Mouse (Mus musculus) cerebellum, adult 18-20 months (tissue): ENCODE results near the gene Kdr.
"Not testable (repeated sequence)": the region's sequence is repeated elsewhere in the genome, so short reads cannot be mapped to it uniquely, and the experiment has no call there.

Experiments
- DNase-seq, 2 experiments: peaks; one replicate each; pipeline ENCODE4 v3.0.0; 2021

The Kdr gene

GRCm38 (mm10) chr5:75956526-75956925 lies 21.7 kb downstream of the Kdr start:
- no peak for DNase-seq

- no peak for DNase-seq
Observed at GRCm38 (mm10) chr5:75955876-75956275, 22.4 kb downstream of the Kdr start.

DNA sequence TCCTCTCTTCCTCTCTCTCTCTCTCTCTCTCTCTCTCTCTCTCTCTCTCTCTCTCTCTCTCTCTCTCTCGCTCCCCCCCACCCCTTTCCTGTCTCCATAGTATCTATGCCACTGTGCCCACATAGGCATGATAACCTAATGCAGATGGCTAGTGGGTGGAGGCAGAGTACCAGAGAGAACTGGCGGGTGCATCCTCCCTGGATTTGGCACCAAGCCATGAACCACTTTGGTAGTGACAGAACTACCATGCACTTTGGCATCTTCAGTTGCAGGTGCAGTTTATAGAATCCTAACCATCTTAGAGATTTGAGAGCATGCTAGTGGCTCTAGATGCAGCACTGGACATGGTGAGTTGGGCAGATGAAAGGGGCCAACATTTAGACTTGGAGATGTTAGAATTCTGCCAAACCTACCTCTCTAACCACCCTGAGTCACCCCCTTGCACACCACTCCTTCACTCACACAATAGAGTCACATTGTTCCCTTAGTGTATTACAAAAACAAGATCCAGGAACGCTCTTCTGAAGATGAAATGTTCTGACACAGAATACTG lies 23.4 kb downstream of the Kdr start:
- DNase-seq: no peak

DNA sequence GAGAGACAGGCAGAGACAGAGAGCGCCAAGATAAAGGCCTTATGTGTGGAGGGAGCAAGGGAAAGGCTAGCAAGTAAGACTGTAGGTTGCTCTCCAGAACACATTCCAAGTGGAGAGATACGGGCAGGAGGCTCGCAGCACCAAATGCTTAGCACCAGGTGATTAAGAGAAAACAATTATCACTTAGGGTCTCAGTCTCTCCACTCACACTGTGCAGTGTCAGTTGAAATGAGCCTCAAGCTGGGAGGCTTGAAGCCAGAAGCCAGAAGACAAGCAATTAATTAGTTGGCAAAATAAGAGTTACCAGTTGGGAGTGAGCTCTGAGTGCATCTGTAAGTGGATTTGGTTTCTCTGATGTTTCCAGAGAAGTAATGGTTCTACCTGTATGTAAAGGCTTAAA lies 24.0 kb downstream of the Kdr start:
- DNase-seq: no peak

- DNase-seq: no peak
Observed at GRCm38 (mm10) chr5:75952131-75952795, 26.0 kb downstream of the Kdr start.

- DNase-seq: no peak
Observed at GRCm38 (mm10) chr5:75950866-75951265, 27.4 kb downstream of the Kdr start.

DNA sequence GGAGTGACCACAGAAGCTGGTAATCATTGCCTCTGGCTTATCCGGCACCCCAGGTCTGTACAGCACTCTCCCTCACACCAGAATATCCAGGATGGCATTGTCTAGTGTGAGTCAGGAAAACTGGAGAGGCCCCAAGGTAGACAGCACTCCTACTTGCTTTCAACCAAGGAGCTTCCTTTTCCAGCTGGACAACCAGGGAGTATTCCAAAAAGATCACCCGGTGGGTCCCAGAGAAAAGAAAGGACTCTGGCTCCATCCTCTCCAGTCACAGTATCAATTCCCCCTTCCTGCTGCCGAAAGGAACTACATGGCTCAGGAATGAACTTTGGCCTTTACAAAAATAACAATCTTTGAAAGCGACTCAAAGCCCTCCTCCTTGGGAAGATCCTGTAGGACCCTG lies 32.9 kb downstream of the Kdr start:
- no peak for DNase-seq

DNA sequence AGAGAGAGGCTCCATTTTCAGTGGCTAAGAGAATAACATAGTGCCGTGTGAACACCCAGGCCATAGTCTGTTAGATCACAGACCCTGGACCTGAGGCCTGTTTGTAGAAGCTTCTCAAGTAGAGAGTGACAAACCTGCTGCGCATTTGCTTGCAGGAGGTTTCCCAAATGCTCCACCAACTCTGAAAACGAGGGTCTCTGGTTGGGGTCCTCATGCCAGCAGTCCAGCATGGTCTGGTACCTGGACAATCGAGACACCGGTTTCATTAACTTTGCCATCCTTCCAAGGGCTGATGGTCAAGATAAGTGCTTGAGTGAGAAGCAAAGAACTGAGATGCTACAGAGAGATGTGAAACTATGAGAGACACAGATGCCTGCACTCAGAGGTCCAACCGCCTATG lies 35.0 kb downstream of the Kdr start:
- no peak for DNase-seq

DNA sequence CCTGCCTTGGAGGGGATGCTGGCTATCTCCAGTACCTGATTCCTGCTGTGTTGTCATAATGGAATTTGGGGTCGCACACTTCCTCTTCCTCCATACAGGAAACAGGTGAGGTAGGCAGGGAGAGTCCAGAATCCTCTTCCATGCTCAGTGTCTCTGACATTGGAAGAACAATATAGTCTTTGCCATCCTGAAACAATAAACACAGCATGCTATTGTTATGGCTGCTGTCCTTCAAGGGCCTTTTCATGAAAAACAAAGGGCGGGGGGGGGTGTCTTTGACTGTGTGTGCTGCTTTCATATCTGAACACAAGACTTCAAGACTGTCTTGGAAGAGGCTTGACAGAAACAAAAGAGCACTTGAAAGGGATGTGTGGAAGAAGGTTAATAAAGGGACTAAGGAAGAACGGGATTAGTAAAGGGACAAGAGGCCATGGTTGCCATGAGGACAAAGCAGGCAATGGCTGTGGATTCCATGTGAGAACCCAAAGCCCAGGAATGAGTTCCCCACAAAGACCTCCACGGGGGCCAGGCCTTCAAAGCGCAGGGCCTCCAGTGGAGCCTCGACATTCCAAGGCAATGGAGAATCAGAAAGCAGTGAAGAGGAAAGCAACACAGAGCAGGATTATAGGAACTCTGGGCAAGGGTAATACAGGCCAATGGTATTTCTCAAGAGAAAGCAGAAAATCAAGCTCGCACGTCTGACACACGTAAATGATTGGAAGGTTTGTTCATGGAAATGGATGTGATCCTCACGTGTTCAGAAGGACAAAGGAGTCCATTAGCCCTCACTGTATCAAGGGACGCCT lies 36.3 kb downstream of the Kdr start:
- DNase-seq: no peak

DNA sequence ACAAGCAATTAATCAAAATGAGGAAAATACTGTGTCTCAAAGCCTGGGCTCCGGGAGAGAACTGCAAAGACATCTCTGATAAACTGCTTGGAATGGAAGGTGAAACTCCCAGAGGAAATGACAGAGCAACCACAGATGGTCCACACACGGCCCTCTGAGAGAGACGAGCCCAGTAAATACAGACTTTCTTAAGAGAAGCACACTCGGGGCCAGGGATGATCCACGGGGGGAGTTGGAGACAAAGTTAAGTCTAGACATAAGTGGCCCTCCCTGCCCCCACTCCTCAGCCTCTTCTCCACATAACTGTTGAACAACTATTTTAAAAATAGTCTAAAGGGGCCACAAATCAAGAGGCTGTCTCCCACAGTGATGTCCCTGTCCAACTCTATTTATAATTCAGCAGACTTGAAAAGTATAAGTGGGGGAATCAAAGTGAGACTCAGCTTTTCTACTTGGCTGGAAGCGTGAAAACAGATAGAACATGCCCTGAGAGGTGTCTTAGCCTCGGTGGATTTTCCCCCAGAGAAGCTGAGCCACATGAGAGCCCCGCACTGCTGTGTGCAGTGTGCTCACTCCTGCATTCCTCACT lies 39.0 kb downstream of the Kdr start:
- DNase-seq: no peak

GRCm38 (mm10) chr5:75938012-75938411 lies 40.2 kb downstream of the Kdr start:
- DNase-seq: no peak

DNA sequence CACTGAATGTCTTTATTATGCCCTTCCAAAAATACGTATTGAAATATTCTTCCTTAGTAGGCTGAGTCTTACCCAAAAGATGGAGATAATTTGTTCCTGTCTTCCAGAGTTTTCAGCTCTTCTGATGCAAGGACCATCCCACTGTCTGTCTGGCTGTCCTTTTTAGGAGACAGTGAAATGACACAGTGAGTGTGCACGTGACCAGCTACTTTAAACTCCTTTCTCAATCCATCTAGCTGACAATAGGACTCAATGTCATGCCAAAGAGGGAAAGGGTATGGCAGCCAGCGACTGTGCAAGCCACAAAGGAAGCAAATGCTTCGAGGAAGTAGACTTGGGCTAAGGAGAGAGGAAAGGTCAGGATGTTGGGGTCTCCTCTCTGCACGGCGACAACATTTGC lies 42.0 kb downstream of the Kdr start:
- DNase-seq: no peak

DNA sequence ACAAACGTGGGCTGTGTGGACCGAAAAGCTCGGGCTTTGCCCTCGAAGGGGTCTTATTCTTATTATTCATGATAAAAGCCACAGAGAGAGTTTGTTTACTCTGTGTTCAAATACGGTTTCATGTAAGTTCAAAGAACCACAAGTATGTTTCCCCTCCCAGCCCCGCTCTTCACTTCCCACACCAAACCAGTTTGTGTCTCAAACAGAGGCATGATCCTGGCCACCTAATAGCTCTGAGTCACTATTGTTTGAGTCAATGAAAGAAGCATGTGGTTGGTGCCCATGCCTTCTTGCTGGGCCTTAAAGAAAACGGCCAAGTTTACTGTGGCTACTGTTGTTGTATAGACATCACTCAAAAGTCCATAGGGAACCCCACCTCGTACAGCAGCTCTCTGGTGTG lies 43.0 kb downstream of the Kdr start:
- DNase-seq: no peak

- no peak for DNase-seq
Observed at GRCm38 (mm10) chr5:75934201-75934600, 44.1 kb downstream of the Kdr start.

DNA sequence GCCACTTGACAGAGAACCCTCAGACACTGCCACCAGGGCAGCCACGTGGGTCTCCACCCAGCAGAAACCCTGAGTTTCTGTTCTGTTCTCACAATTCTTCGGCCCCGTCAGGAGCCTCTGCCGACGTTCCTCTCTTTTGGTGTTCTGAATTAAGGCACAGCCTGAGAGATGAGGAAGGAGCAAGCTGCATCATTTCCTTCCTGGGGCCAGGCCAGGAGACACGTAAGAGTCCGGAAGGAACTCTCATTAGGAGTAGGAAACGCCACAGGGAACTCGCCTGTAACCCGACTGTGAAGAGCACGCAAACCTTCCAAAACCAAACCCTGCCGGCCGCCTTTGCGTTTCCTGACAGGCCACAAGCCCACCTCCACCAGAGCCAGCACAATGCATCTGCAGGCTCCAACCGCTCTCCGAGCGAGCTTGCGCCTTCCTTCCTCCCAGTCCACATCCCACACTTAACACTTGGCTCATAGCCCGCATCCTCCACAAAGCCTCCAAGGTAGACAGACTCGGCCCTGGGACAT lies 44.7 kb downstream of the Kdr start:
- DNase-seq: no peak

- DNase-seq: not testable (repeated sequence)
Observed at GRCm38 (mm10) chr5:75931458-75931857, 46.8 kb downstream of the Kdr start.

DNA sequence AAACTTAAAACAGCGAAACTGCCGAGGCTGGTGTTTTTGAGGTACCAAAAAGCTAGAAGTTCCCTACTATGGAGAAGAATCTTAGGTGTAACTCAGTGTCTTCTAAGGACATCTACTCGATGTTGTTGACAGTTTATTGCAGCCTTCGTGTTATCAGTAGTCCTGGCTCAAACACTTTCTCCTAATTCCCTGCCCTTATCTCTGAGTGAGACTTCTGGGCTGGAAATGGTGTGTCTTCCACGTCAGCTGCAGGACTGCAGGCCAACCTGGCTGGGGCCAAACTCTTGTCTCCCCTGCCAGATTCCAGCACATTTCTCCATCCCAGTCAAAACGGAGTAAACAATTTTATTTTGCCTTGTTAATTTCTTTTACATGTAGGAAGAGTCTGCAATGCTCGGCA lies 48.3 kb downstream of the Kdr start:
- no peak for DNase-seq

GRCm38 (mm10) chr5:75922677-75923076 lies 55.6 kb downstream of the Kdr start:
- no peak for DNase-seq

DNA sequence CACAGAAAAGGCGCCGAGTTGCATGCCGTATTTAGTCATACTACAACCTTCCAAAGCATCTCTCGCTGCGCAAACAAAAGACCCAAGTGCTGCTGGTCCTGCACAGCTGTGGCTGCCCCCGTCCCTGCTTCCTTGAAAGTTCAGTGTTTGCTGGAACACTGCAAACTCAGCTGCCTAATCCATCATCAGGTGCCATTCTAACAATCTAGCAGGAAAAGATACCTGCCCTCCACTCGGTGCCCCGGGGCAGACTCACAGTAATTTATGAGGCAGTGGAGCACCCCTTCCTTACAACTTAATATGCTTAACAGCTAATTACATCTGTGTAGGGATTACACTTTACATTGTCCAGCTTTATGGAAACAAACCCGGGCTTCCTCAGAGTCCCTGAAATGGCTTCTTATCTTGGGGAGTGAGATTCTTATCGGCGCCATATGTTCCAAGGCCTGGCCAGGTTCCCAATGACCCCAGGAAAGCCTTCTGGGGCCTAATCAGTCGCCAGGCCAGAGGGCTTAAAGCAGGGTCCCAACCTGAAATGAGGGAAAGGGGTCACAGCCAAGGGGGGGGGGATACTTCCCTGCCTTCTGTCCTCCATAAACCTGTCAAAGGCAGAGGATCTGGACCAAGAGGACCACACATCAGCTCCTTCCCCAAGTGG lies 56.4 kb downstream of the Kdr start:
- no peak for DNase-seq

DNA sequence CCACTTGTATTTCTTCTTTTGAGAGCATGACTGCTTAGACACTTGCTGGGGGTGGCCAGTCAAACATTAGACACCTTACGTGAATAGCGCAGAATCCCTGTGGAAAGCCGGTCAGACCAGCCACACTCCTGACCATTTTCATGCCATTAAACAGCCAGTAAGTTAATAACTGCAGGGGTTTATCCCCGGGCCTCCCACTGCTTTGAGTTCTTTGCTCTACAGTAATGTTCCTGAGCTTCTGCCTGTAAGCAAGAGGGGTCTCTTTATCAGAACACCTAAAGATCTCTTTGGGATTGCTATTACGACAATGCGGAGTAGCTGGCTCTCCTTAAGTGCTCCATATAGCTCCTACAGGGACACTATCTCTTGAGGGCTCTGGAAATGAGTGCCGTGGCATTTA lies 58.7 kb downstream of the Kdr start:
- DNase-seq: no peak

DNA sequence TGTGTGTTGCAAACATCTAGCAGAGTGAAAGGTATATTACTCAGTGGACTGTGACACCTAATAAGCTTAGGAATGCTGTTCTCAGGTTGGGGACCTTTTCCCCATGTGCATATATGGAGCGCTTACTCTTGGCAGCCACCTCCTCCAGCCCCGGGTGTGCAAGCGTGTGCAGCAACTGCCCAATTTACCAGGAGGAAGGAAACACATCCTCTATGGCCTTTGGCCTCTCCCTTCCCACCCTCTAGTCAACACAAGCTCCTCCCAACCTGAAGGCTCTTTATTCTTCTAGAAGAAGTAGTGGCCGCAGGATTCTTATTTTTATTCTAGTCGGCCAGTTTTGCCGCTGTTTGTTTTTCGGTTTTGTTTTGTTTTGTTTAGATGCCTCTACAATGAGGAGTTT lies 60.1 kb downstream of the Kdr start:
- no peak for DNase-seq

- DNase-seq: no peak
Observed at GRCm38 (mm10) chr5:75917231-75917630, 61.0 kb downstream of the Kdr start.

DNA sequence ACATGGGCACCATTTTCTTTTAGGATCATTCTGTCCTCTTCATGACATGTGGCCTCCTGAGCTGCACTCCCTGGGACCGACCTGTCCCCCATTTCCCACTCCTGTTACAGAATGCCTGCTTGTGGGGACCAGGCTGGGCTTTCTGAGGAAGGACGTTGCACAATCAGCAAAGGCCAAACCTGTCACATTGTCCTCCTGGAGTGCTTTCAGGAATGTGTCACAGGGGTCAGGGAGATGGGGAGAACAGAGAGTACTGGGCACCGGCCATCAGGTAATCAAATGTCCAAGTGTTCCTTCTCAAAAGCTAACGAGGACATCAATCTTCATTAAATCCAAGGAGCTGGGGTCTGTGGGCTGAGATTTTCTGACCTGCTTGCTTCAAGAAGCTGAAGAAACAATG lies 72.2 kb downstream of the Kdr start:
- no peak for DNase-seq
